Mouse (Mus musculus): ENCODE data around the gene Pramef20. TPM values are rescaled to one million over a fixed set of nuclear protein-coding genes. Genes with fewer than 3 reads are reported as not detected.

Gene Pramef20
- polyA plus RNA-seq (2015; fragmentation: Nextera tagmentation; extraction: Ambion mirVana): not detected in 2 replicates

GRCm38 (mm10) chr4:144377911-144378310, at the start of gene Pramef20:
Pramef20 (minus strand) TSS chr4:144377933.

GRCm38 (mm10) chr4:144408290-144408689, 30.6 kb upstream of the Pramef20 start, which contains the start of gene Pramef12:
Pramef12 (minus strand) TSS chr4:144408464.

GRCm38 (mm10) chr4:144357642-144358041, 20.1 kb downstream of the Pramef20 start, which contains the start of gene Gm13119:
Gm13119 (plus strand) TSS chr4:144357942.

GRCm38 (mm10) chr4:144329949-144330348, 47.8 kb downstream of the Pramef20 start, which contains the start of gene Gm13128:
Gm13128 (plus strand) TSS chr4:144330249.

Other genes starting within 250 kb of the Pramef20 start
- not detected in 2 replicates for gene Oog3, start 215.3 kb downstream of the Pramef20 start, polyA plus RNA-seq (2015; fragmentation: Nextera tagmentation; extraction: Ambion mirVana)
- not detected in 2 replicates for gene Oog2, start 187.2 kb downstream of the Pramef20 start, polyA plus RNA-seq (2015; fragmentation: Nextera tagmentation; extraction: Ambion mirVana)
- not detected in 2 replicates for gene C87977, start 164.6 kb downstream of the Pramef20 start, polyA plus RNA-seq (2015; fragmentation: Nextera tagmentation; extraction: Ambion mirVana)
- gene Pramel5, start 97.4 kb downstream of the Pramef20 start, polyA plus RNA-seq (2015; fragmentation: Nextera tagmentation; extraction: Ambion mirVana): not detected in 2 replicates
- gene Gm13128, start 47.7 kb downstream of the Pramef20 start, polyA plus RNA-seq (2015; fragmentation: Nextera tagmentation; extraction: Ambion mirVana): not detected in 2 replicates
- not detected in 2 replicates for gene Gm13119, start 20.0 kb downstream of the Pramef20 start, polyA plus RNA-seq (2015; fragmentation: Nextera tagmentation; extraction: Ambion mirVana)
- 0.12 TPM in 1 of 2 replicates, not detected in the other for gene Pramef12, start 30.5 kb upstream of the Pramef20 start, polyA plus RNA-seq (2015; fragmentation: Nextera tagmentation; extraction: Ambion mirVana)
- not detected in 2 replicates for gene 1700012P22Rik, start 60.8 kb upstream of the Pramef20 start, polyA plus RNA-seq (2015; fragmentation: Nextera tagmentation; extraction: Ambion mirVana)
- not detected in 2 replicates for gene Gm9944, start 75.4 kb upstream of the Pramef20 start, polyA plus RNA-seq (2015; fragmentation: Nextera tagmentation; extraction: Ambion mirVana)
- not detected in 2 replicates for gene Aadacl3, start 85.8 kb upstream of the Pramef20 start, polyA plus RNA-seq (2015; fragmentation: Nextera tagmentation; extraction: Ambion mirVana)
- gene 9430007A20Rik, start 141.9 kb upstream of the Pramef20 start, polyA plus RNA-seq (2015; fragmentation: Nextera tagmentation; extraction: Ambion mirVana): not detected in 2 replicates
- gene Gm13124, start 187.2 kb upstream of the Pramef20 start, polyA plus RNA-seq (2015; fragmentation: Nextera tagmentation; extraction: Ambion mirVana): not detected in 2 replicates
- gene Aadacl4, start 235.8 kb upstream of the Pramef20 start, polyA plus RNA-seq (2015; fragmentation: Nextera tagmentation; extraction: Ambion mirVana): not detected in 2 replicates

Data from urinary bladder, postnatal 0 days (tissue).